Mouse (Mus musculus): ENCODE measurements around the gene Pir.

DNA sequence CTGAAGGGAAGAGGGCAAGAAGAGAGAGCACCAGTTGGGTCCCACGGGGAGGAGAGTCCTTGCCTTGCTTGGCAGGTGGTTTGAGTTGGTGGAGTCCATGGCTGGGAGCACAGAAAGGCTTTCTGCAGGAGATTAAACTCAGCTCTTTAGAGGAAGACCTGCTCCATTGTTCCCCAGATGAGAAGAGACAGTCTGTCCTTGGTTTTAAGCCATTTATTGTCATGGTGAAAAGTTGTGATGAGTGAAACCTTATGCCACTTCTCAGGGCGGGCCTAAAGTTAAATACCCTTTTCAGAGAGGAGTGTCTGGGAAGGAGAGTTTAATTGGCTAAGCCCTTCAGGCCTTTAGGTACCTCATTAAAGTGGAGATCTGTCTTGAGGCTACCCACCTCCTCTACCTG lies 6.9 kb upstream of the Pir start:
- TF ChIP-seq NRF1 (IDR thresholded peaks at IDR 0.05; ENCODE audit: low read depth, low read length) (no peak), UBTF (IDR thresholded peaks at IDR 0.05; ENCODE audit: low read depth, low read length) (no peak), CTCF (conservative IDR thresholded peaks at IDR 0.05 in 1 of 2, IDR thresholded peaks at IDR 0.05 in 1 of 2; ENCODE audit: low read depth in 2 of 2, low read length in 2 of 2) (no peak), ZMIZ1 (IDR thresholded peaks at IDR 0.05; ENCODE audit: low read depth, low read length) (no peak), POLR2A (IDR thresholded peaks at IDR 0.05; ENCODE audit: low read depth, low read length) (no peak), ELF1 (IDR thresholded peaks at IDR 0.05; ENCODE audit: low read depth, low read length) (no peak), MYC (IDR thresholded peaks at IDR 0.05; ENCODE audit: low read depth, low read length) (no peak), GABPA (IDR thresholded peaks at IDR 0.05; ENCODE audit: insufficient replicate concordance, low read depth, low read length) (no peak), USF1 (IDR thresholded peaks at IDR 0.05; ENCODE audit: low read depth, low read length) (no peak), CHD2 (IDR thresholded peaks at IDR 0.05; ENCODE audit: low read length) (no peak), MAFK (IDR thresholded peaks at IDR 0.05; ENCODE audit: insufficient replicate concordance, low read length) (no peak)
